Mouse (Mus musculus): ENCODE results near the gene Car6.

Gene Car6

GRCm38 (mm10) chr4:150181304-150181703 is 19.8 kb downstream of the Car6 start:
- DNase-seq (ENCODE audit: low spot score) = no peak

GRCm38 (mm10) chr4:150178131-150178530 is 23.0 kb downstream of the Car6 start:
- DNase-seq (ENCODE audit: low spot score) = no peak

GRCm38 (mm10) chr4:150177122-150177521 is 24.0 kb downstream of the Car6 start:
- no peak for DNase-seq (ENCODE audit: low spot score)

- no peak for DNase-seq (ENCODE audit: low spot score)
Measured at GRCm38 (mm10) chr4:150176535-150176934, 24.6 kb downstream of the Car6 start.

- DNase-seq (ENCODE audit: low spot score) = no peak
Measured at GRCm38 (mm10) chr4:150174027-150174426, 27.1 kb downstream of the Car6 start.

- no peak for DNase-seq (ENCODE audit: low spot score)
Measured at GRCm38 (mm10) chr4:150173281-150173680, 27.9 kb downstream of the Car6 start.

GRCm38 (mm10) chr4:150172107-150172506 is 29.0 kb downstream of the Car6 start:
- no peak for DNase-seq (ENCODE audit: low spot score)

GRCm38 (mm10) chr4:150168406-150168805 is 32.7 kb downstream of the Car6 start:
- no peak for DNase-seq (ENCODE audit: low spot score)

- no peak for DNase-seq (ENCODE audit: low spot score)
Measured at GRCm38 (mm10) chr4:150164875-150165274, 36.3 kb downstream of the Car6 start.

- DNase-seq (ENCODE audit: low spot score) = no peak
Measured at GRCm38 (mm10) chr4:150162561-150163169, 38.5 kb downstream of the Car6 start.

GRCm38 (mm10) chr4:150159458-150159857 is 41.7 kb downstream of the Car6 start:
- no peak for DNase-seq (ENCODE audit: low spot score)

GRCm38 (mm10) chr4:150157348-150157882 is 43.7 kb downstream of the Car6 start:
- no peak for DNase-seq (ENCODE audit: low spot score)

- no peak for DNase-seq (ENCODE audit: low spot score)
Measured at GRCm38 (mm10) chr4:150155731-150156130, 45.4 kb downstream of the Car6 start.

GRCm38 (mm10) chr4:150155301-150155700 is 45.8 kb downstream of the Car6 start:
- DNase-seq (ENCODE audit: low spot score) = no peak

- DNase-seq (ENCODE audit: low spot score) = no peak
Measured at GRCm38 (mm10) chr4:150152483-150152882, 48.6 kb downstream of the Car6 start.

GRCm38 (mm10) chr4:150151045-150151444 is 50.1 kb downstream of the Car6 start:
- DNase-seq (ENCODE audit: low spot score) = no peak

- no peak for DNase-seq (ENCODE audit: low spot score)
Measured at GRCm38 (mm10) chr4:150146286-150146685, 54.8 kb downstream of the Car6 start.

GRCm38 (mm10) chr4:150144242-150144641 is 56.9 kb downstream of the Car6 start:
- DNase-seq (ENCODE audit: low spot score) = no peak

GRCm38 (mm10) chr4:150140346-150140745 is 60.8 kb downstream of the Car6 start:
- DNase-seq (ENCODE audit: low spot score) = no peak

GRCm38 (mm10) chr4:150139090-150139489 is 62.0 kb downstream of the Car6 start:
- no peak for DNase-seq (ENCODE audit: low spot score)

GRCm38 (mm10) chr4:150138084-150138543 is 63.0 kb downstream of the Car6 start:
- peak; percentile 19 for DNase-seq (ENCODE audit: low spot score)

GRCm38 (mm10) chr4:150137368-150138083 is 63.6 kb downstream of the Car6 start:
- no peak for DNase-seq (ENCODE audit: low spot score)
